Mouse (Mus musculus): ENCODE data around the gene Tssc4. TPM values are rescaled to one million over a fixed set of nuclear protein-coding genes. Genes with fewer than 3 reads are reported as not detected.

Tssc4 gene
- polyA plus RNA-seq, 1 experiment, result 219 TPM

DNA sequence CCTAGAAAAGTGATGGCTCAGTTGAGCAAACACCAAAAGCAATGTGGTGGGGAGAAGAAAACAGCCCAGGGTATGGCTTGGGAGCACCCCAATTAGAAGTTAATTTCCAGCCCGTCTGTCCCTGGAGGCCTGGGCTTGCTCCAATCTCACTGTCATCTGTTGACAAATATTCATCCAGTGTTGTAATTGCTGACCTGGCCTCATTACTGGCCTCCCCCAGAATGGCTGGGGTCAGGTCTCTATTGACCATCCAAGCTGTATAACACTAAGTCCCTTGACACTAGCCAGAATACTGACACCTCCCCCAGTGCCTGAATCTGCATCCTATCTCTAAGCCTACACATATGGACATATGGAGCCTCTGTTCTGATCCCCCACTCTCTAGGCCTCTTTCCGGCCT is 8.3 kb downstream of the Tssc4 start:
- Histone ChIP-seq H3K27me3 (replicated peaks) (peaks cover 90% of the 10 kb centered on the region), H3K4me3 (replicated peaks) (no peak overlapping the region), H3K36me3 (replicated peaks; ENCODE audit: low read length) (no peaks in the 10 kb centered on the region), H3K9me3 (no peaks in the 10 kb centered on the region), H3K4me1 (peaks cover 34% of the 10 kb centered on the region)
- no peak for TF ChIP-seq FLI1 (IDR thresholded peaks at IDR 0.05; ENCODE audit: low read length)
- TF ChIP-seq GATA1 (IDR thresholded peaks at IDR 0.05; ENCODE audit: borderline replicate concordance, low read length), result no peak

DNA sequence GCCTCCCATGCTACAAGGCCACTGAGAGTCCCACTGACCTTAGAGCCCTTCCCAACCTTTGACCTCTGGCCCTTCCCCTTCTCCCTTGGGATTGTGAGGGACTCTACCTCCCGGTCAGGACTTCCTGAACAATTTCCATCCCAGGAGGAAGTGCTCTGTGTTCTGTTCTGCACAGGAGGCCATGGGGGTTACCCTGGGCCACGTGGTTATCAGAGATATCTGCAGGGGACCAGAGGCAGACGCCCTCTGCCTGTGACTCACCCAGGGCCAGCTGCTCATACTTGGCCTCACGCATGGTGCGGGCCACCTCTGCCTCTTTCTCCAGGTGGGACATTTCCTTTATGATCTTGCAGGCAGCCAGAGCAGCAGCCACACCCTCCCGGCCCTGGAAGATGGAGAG is 13.0 kb downstream of the Tssc4 start:
- TF ChIP-seq FLI1 (IDR thresholded peaks at IDR 0.05; ENCODE audit: low read length) (no peak), GATA1 (IDR thresholded peaks at IDR 0.05; ENCODE audit: borderline replicate concordance, low read length) (no peak)
- Histone ChIP-seq H3K9me3 (no peaks in the 10 kb centered on the region), H3K4me3 (replicated peaks) (no peak overlapping the region), H3K27me3 (replicated peaks) (peaks cover 93% of the 10 kb centered on the region), H3K36me3 (replicated peaks; ENCODE audit: low read length) (no peaks in the 10 kb centered on the region), H3K4me1 (peaks cover 45% of the 10 kb centered on the region)

DNA sequence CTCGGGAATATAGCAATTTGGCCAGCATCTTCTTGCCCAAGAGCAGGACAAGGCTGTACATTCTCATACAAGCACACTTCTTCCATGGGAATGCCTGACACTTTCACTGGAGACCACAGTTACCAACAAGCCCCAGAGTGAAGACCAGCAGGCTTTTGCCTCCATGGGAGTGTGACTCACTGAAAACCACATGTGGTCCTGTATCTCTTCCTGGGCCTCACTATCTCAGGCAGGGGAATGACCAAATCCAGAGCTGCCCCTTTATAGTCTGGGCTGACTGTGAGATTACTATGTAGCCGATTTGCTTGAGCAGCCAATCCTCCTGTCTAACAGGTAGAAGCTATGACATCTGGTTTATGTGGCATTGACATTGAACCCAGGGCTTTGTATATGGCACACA is 14.7 kb downstream of the Tssc4 start:
- H3K9me3 ChIP-seq, result no peaks in the 10 kb centered on the region
- TF ChIP-seq GATA1 (IDR thresholded peaks at IDR 0.05; ENCODE audit: borderline replicate concordance, low read length), result no peak
- TF ChIP-seq FLI1 (IDR thresholded peaks at IDR 0.05; ENCODE audit: low read length), result no peak
- H3K36me3 ChIP-seq (replicated peaks; ENCODE audit: low read length), result no peaks in the 10 kb centered on the region
- H3K4me3 ChIP-seq (replicated peaks), result no peak overlapping the region
- H3K27me3 ChIP-seq (replicated peaks), result peaks cover 93% of the 10 kb centered on the region
- H3K4me1 ChIP-seq, result peaks cover 52% of the 10 kb centered on the region

DNA sequence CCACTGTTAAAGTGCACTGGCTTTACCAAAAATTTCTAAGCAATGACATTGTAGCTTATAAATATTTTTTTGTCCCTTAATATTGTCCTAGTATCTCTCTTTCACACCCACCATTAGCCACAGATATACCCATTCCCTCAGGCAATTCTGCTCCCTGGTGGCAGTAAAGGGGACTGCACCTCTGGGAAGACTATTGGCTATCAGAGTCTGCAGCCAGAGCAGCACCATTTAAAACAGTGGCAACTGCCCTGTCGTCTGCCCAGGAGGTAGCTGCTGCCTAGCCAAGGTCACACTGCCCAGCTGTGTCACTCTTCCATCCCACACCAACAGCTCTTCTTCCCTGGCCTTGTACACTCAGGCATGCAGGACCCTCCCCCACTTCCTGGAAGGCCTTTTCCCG is 17.3 kb downstream of the Tssc4 start:
- Histone ChIP-seq H3K27me3 (replicated peaks) (peaks cover 93% of the 10 kb centered on the region), H3K36me3 (replicated peaks; ENCODE audit: low read length) (no peaks in the 10 kb centered on the region), H3K4me3 (replicated peaks) (peak overlapping the region; percentile 74), H3K9me3 (no peaks in the 10 kb centered on the region), H3K4me1 (peaks cover 43% of the 10 kb centered on the region)
- TF ChIP-seq FLI1 (IDR thresholded peaks at IDR 0.05; ENCODE audit: low read length) (no peak), GATA1 (IDR thresholded peaks at IDR 0.05; ENCODE audit: borderline replicate concordance, low read length) (no peak)

DNA sequence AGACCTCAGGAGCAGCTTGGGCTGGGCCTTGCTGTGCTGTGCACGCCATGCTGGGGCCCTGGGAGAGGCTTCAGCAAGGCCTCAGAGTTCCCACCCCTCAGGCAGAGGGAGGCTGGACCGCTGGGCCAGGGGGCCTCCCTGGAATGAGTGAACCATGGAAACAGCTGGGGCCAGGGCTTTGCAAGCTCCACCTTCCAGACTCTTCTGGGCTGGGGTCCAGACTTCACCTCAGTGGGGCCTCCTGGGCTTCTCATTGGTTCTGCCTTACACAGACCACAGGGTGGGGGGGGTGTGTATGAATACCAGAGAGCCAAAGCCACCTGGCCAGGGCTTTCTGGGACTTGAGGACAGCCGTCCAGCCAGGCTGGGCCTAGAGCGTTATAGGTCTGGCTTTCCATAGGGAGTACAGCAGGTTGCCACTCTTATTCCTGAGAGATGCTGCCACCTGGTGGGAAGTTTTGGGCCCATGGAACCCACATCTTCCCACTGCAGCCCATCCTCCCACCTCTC is 18.1 kb downstream of the Tssc4 start:
- Histone ChIP-seq H3K27me3 (replicated peaks) (peaks cover 93% of the 10 kb centered on the region), H3K36me3 (replicated peaks; ENCODE audit: low read length) (no peaks in the 10 kb centered on the region), H3K4me3 (replicated peaks) (no peak overlapping the region), H3K9me3 (no peaks in the 10 kb centered on the region), H3K4me1 (peaks cover 40% of the 10 kb centered on the region)
- TF ChIP-seq GATA1 (IDR thresholded peaks at IDR 0.05; ENCODE audit: borderline replicate concordance, low read length), result no peak
- no peak for TF ChIP-seq FLI1 (IDR thresholded peaks at IDR 0.05; ENCODE audit: low read length)

DNA sequence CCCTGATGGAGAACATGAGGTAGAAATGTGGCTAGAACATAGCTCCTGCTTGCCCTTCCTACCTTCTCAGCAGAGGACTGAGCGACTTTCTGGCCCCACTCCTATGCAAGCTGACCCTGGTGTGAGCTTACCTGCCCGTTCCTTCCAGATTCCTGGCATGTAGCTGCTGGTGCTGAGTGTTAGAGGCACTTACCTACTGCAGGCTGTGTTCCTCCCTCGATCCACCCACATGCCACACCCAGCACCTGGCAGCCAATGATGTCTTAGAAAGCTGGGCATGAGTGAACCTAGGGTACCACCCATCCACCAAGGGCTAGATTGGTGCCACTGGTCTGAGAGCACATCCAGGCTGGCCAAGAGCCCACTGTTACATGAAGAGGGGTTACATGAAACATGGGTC is 24.8 kb downstream of the Tssc4 start:
- no peak overlapping the region for H3K4me3 ChIP-seq (replicated peaks)
- H3K27me3 ChIP-seq (replicated peaks), result peaks cover 98% of the 10 kb centered on the region
- H3K4me1 ChIP-seq, result peaks cover 6% of the 10 kb centered on the region; the same call in 1 of the 2 replicates
- H3K9me3 ChIP-seq, result peaks cover 7% of the 10 kb centered on the region
- H3K36me3 ChIP-seq (replicated peaks; ENCODE audit: low read length), result no peaks in the 10 kb centered on the region
- TF ChIP-seq FLI1 (IDR thresholded peaks at IDR 0.05; ENCODE audit: low read length), result no peak
- no peak for TF ChIP-seq GATA1 (IDR thresholded peaks at IDR 0.05; ENCODE audit: borderline replicate concordance, low read length)

DNA sequence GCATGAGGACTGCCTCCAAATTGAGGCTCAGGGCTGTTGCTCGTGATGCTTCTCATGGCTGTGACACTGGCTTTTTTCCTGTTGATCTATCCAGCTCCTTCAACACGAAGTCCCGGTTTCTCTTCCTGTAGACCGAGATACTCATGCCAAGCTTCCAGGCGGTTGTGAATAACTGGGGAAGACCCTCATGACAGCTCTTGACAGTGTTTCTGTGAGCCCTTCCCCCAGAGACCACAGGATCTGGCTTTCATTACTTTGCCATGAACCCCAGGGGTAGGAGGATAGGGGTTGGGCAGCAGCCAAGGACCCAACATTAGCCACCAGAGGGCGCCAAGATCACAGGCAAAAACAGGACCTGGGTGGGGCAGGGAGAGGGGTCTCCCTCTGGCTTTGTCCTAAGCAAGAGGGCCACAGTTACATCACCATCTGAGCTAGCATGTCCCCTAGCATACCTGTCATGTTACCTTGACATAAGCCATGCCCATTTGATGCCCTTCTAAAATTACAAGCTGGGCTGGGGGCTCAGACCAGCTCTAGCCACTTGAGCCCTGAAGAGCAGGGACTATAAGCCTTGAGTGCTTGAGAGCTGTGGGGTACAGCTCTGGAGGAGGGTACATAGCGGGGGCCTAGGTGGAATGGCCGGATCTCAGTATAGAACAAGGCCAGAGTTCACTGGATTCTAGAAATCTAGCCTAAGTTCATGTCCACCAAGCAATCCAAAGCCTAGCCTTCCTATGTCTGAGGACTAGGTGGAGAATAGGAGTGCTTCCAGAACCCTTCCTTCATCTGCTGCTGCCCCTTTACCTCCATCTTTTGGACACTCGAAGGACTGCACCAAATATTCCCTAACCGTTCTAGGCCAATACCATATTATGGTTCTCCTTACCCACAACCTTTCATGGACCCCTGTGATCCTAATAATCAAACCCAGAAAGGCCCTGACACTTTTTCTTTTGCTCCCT is 25.8 kb downstream of the Tssc4 start, which contains the start of gene Trpm5:
Gene Trpm5, minus strand, starts transcription at position 51 of the 962 bp plus-strand sequence.
- no peak for TF ChIP-seq FLI1 (IDR thresholded peaks at IDR 0.05; ENCODE audit: low read length)
- TF ChIP-seq GATA1 (IDR thresholded peaks at IDR 0.05; ENCODE audit: borderline replicate concordance, low read length), result no peak

DNA sequence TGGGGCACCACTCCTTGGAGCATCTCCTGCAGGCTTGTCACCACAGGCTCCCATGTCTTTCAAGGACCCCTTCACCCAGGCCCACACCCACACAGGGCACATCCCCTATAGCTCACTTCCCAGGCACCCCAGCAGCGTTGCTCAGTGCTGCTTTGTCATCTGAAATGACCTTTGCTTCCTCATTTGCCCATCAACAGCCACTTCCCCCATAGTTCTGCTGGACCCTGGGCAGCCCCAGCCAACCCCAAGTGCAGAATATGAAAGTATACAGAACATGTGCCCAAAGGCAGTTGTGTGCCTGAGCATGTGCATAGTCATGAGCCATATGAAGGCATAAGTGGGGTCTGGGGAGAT is 26.5 kb downstream of the Tssc4 start:
- no peak for TF ChIP-seq FLI1 (IDR thresholded peaks at IDR 0.05; ENCODE audit: low read length)
- TF ChIP-seq GATA1 (IDR thresholded peaks at IDR 0.05; ENCODE audit: borderline replicate concordance, low read length), result no peak
- Histone ChIP-seq H3K4me3 (replicated peaks) (no peak overlapping the region), H3K9me3 (peaks cover 7% of the 10 kb centered on the region), H3K36me3 (replicated peaks; ENCODE audit: low read length) (no peaks in the 10 kb centered on the region), H3K4me1 (peaks cover 10% of the 10 kb centered on the region), H3K27me3 (replicated peaks) (peaks cover 98% of the 10 kb centered on the region)

More for the DNA sequence above, 25.8 kb downstream of the Tssc4 start, which contains the start of gene Trpm5:
- Histone ChIP-seq H3K27me3 (replicated peaks) (peaks cover 98% of the 10 kb centered on the region), H3K4me1 (peaks cover 6% of the 10 kb centered on the region; the same call in 1 of the 2 replicates), H3K36me3 (replicated peaks; ENCODE audit: low read length) (no peaks in the 10 kb centered on the region), H3K4me3 (replicated peaks) (no peak within 1 kb of the TSS), H3K9me3 (peaks cover 7% of the 10 kb centered on the region)

DNA sequence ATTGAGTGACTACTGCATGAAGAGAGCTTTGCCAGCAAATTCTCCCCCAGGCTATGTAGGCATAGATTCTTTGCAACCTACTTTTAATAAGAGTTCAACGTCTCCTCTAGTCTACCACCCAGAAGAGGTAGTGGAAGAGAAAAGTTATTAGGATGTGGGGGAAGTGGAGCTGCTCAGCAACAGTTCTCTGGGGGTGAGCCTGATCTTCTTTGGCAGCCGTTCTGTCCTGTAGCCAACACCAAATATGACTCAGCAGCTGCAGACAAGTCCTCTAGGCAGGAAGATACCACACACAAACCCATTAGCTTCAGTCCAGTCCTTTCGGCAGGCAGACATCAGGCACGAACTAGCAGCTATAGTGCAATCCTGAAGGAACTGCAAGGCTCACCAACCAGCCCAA is 31.7 kb downstream of the Tssc4 start:
- H3K36me3 ChIP-seq (replicated peaks; ENCODE audit: low read length), result no peaks in the 10 kb centered on the region
- H3K9me3 ChIP-seq, result peaks cover 10% of the 10 kb centered on the region
- no peak for TF ChIP-seq GATA1 (IDR thresholded peaks at IDR 0.05; ENCODE audit: borderline replicate concordance, low read length)
- TF ChIP-seq FLI1 (IDR thresholded peaks at IDR 0.05; ENCODE audit: low read length), result no peak
- peaks cover 12% of the 10 kb centered on the region for H3K4me1 ChIP-seq
- no peak overlapping the region for H3K4me3 ChIP-seq (replicated peaks)
- H3K27me3 ChIP-seq (replicated peaks), result peaks cover 94% of the 10 kb centered on the region

Measured in megakaryocyte, embryonic 14.5 days (primary cell).